Mouse (Mus musculus) cerebellum, adult 2 months (tissue): ENCODE measurements around the gene Duxf3.
"Not testable (repeated sequence)": the region's sequence is repeated elsewhere in the genome, so short reads cannot be mapped to it uniquely, and the experiment has no call there.

ENCODE experiments used
- CTCF ChIP-seq: fragments of 200-500 bp; IDR thresholded peaks from 2 replicates; pipeline ENCODE4 v1.5.1; 2011; ENCODE audit warnings: low read depth, mild to moderate bottlenecking, control low read depth, low read length, moderate library complexity, borderline replicate concordance; ENCODE audit not compliant: insufficient read depth
- POLR2A ChIP-seq: fragments of 200-500 bp; IDR thresholded peaks from 2 replicates; pipeline ENCODE4 v1.6.1; 2011; ENCODE audit warnings: low read length, control low read depth, borderline replicate concordance; ENCODE audit not compliant: insufficient read depth

DNA sequence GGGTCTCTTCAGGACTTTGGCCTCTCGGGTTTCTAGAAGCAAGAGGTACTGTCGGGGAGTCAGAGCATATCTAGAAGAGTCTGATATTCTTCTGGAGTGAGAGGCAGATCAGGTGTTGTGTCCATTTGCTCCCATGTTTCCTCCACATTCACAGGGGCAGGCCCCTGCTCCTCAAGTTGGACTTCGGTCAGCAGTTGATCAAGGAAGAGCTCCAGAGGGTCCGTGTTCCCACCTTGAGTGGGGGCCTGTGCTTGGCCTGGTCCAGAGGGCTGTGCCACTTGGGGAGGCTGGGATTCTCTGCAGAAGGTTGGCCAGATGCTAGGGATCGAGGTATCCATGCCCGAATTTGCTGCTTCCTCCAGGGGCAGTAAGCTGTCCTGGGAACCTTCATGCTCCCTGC is 4.7 kb downstream of the Duxf3 start:
- not testable (repeated sequence) for TF ChIP-seq CTCF, POLR2A
